Mouse (Mus musculus) cerebellum, adult 2 months (tissue): ENCODE measurements around the gene Hyal2.

Source experiments
- CTCF ChIP-seq: fragments of 200-500 bp; IDR thresholded peaks from 2 replicates; pipeline ENCODE4 v1.5.1; 2011; ENCODE audit warnings: low read depth, mild to moderate bottlenecking, control low read depth, low read length, moderate library complexity, borderline replicate concordance; ENCODE audit not compliant: insufficient read depth
- POLR2A ChIP-seq: fragments of 200-500 bp; IDR thresholded peaks from 2 replicates; pipeline ENCODE4 v1.6.1; 2011; ENCODE audit warnings: low read length, control low read depth, borderline replicate concordance; ENCODE audit not compliant: insufficient read depth

DNA sequence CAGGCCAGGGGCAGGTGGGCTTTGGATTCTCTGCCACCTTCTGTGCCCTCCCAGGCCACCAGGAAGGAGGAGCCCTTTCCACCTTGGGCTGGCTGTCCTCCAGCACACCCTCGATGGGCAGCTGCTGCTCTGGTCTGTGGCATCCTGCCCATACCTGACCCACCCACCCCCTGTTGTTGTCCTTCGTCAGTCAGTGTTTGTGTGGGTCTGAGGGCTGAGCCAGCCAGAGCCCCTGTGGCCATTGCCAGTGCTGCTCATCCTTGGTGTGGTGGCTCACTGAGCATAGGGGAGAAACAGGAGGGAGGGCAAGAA is 45.4 kb upstream of the Hyal2 start:
- TF ChIP-seq CTCF = no peak
- no peak for TF ChIP-seq POLR2A
